ENCODE assay signal across 8 mouse cellular contexts in the genomic region with DNA sequence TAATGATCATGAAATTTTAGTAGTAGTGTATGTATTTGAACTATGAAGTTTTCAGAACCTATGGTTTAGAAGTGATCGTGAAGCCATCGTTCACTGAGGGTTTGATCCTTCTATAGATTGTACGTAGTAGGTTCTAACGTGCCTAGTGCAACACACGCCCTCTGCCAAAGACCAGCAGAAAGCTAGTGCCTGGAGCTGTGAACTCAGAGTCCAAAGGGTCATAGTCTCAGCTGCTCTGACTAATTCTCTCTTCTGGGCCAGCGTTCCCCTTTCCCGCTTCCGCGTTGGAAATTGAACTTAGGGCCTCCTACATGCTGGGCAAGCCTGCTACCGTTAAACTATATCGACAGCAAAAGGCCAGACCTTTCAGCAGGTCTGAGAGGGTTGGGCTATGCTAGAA. TPM values are rescaled to one million over a fixed set of nuclear protein-coding genes. Genes with fewer than 3 reads are reported as not detected.
A peak's percentile ranks its signal among the peaks of the same experiment; 100 is the strongest.
DNase-seq lines count a peak whose midpoint lies in the region; ATAC-seq lines count a peak whose summit lies in the region.

No protein-coding gene starts in this region.

- peaks cover 30% of the 10 kb centered on the region for H3K27me3 ChIP-seq in embryonic facial prominence, embryonic 10.5 days (replicated peaks; ENCODE audit: low read depth, poor library complexity, severe bottlenecking)
- peaks cover 2% of the 10 kb centered on the region; the same call in 1 of the 2 replicates for H3K27me3 ChIP-seq in heart, embryonic 11.5 days (ENCODE audit: control insufficient read depth, insufficient read depth, low read length)
- no peaks in the 10 kb centered on the region for H3K27me3 ChIP-seq in kidney, embryonic 16.5 days (ENCODE audit: insufficient read depth, low read length)
- H3K27me3 ChIP-seq in midbrain, embryonic 12.5 days = peaks cover 20% of the 10 kb centered on the region

- H3K4me1 ChIP-seq in embryonic facial prominence, embryonic 10.5 days = peaks cover 22% of the 10 kb centered on the region
- H3K4me1 ChIP-seq in heart, embryonic 11.5 days (ENCODE audit: control insufficient read depth, insufficient read depth, low read length) = peaks cover 19% of the 10 kb centered on the region
- H3K4me1 ChIP-seq in kidney, embryonic 16.5 days (ENCODE audit: insufficient read depth, low read length) = peaks cover 15% of the 10 kb centered on the region
- peaks cover 18% of the 10 kb centered on the region for H3K4me1 ChIP-seq in midbrain, embryonic 12.5 days

- peak overlapping the region; percentile 94 for H3K4me3 ChIP-seq in embryonic facial prominence, embryonic 10.5 days
- H3K4me3 ChIP-seq in heart, embryonic 11.5 days (ENCODE audit: low read depth, low read length) = no peak overlapping the region; the same call in 1 of the 2 replicates
- peak overlapping the region; percentile 83 for H3K4me3 ChIP-seq in kidney, embryonic 16.5 days (ENCODE audit: low read length)
- 0 out of 2 replicates have a peak overlapping the region, but pooled peaks have one; percentile 95 for H3K4me3 ChIP-seq in midbrain, embryonic 12.5 days

- no peak overlapping the region for H3K9ac ChIP-seq in heart, embryonic 11.5 days (ENCODE audit: low read depth, low read length)
- no peak overlapping the region; the same call in 1 of the 2 replicates for H3K9ac ChIP-seq in kidney, embryonic 16.5 days (replicated peaks; ENCODE audit: low read length)
- H3K9ac ChIP-seq in midbrain, embryonic 12.5 days (replicated peaks) = no peak overlapping the region

- peak overlapping the region; percentile 62 for H3K4me2 ChIP-seq in heart, embryonic 11.5 days
- H3K4me2 ChIP-seq in kidney, embryonic 16.5 days (replicated peaks; ENCODE audit: low read depth, low read length) = peak overlapping the region; percentile 86
- H3K4me2 ChIP-seq in midbrain, embryonic 12.5 days (replicated peaks) = peak overlapping the region; percentile 83

- 7% methylated on average over 11 of the region's 11 CpGs for WGBS in embryonic facial prominence, embryonic 10.5 days
- 11% methylated on average over 11 of the region's 11 CpGs for WGBS in heart, embryonic 11.5 days (ENCODE audit: insufficient replicate concordance)
- 18% methylated on average over 11 of the region's 11 CpGs for WGBS in kidney, embryonic 16.5 days
- WGBS in midbrain, embryonic 12.5 days = 7% methylated on average over 11 of the region's 11 CpGs

- no peaks in the 10 kb centered on the region for H3K36me3 ChIP-seq in embryonic facial prominence, embryonic 10.5 days (replicated peaks)
- H3K36me3 ChIP-seq in heart, embryonic 11.5 days (ENCODE audit: control insufficient read depth, insufficient read depth, low read length) = no peaks in the 10 kb centered on the region
- no peaks in the 10 kb centered on the region for H3K36me3 ChIP-seq in kidney, embryonic 16.5 days (ENCODE audit: insufficient read depth, low read length)
- H3K36me3 ChIP-seq in midbrain, embryonic 12.5 days = no peaks in the 10 kb centered on the region

- ATAC-seq in heart, embryonic 11.5 days (replicated peaks; ENCODE audit: insufficient number of reproducible peaks, low FRiP score, low TSS enrichment) = no peak
- ATAC-seq in kidney, embryonic 16.5 days (ENCODE audit: low FRiP score, low TSS enrichment) = no peak
- no peak for ATAC-seq in midbrain, embryonic 12.5 days (ENCODE audit: low FRiP score, low read depth)
- no peak for ATAC-seq in monocyte, adult 5-6 weeks (replicated peaks; ENCODE audit: insufficient number of reproducible peaks, low FRiP score, low TSS enrichment, poor library complexity, severe bottlenecking)

- no peaks in the 10 kb centered on the region for H3K9me3 ChIP-seq in embryonic facial prominence, embryonic 10.5 days
- H3K9me3 ChIP-seq in heart, embryonic 11.5 days (replicated peaks; ENCODE audit: control insufficient read depth, low read length) = no peaks in the 10 kb centered on the region
- no peaks in the 10 kb centered on the region for H3K9me3 ChIP-seq in kidney, embryonic 16.5 days (ENCODE audit: low read length)
- H3K9me3 ChIP-seq in midbrain, embryonic 12.5 days = no peaks in the 10 kb centered on the region

- no peak for DNase-seq in embryonic facial prominence, embryonic 10.5 days (ENCODE audit: low spot score)
- no peak for DNase-seq in cerebellum, adult 11 months
- no peak for DNase-seq in left cerebral cortex, adult 9 months (ENCODE audit: low spot score in 2 of 2)
- no peak for DNase-seq in spleen, postnatal 10 days (ENCODE audit: low spot score in 2 of 2)

- 0 out of 2 replicates have a peak overlapping the region, but pooled peaks have one; percentile 8 for H3K27ac ChIP-seq in embryonic facial prominence, embryonic 10.5 days (replicated peaks)
- H3K27ac ChIP-seq in heart, embryonic 11.5 days (ENCODE audit: low read depth, low read length) = no peak overlapping the region
- peak overlapping the region; percentile 99 for H3K27ac ChIP-seq in kidney, embryonic 16.5 days (ENCODE audit: low read length)
- no peak overlapping the region for H3K27ac ChIP-seq in midbrain, embryonic 12.5 days (replicated peaks)

RNA-seq across cellular contexts. Expression of a gene that starts 1.1 kb away (rescaled TPM):
- 27.8 and 29.5 TPM in 2 replicates for polyA plus RNA-seq in embryonic facial prominence, embryonic 10.5 days (2016; fragmentation: Nextera tagmentation; extraction: Ambion mirVana)
- 29.0 and 35.4 TPM in 2 replicates for polyA plus RNA-seq in heart, embryonic 11.5 days (2014; fragmentation: Nextera tagmentation; extraction: Ambion mirVana)
- 32.1 and 36.7 TPM in 2 replicates for polyA plus RNA-seq in kidney, embryonic 16.5 days (2015; fragmentation: Nextera tagmentation; extraction: Ambion mirVana)
- 55.8 and 57.7 TPM in 2 replicates for polyA plus RNA-seq in midbrain, embryonic 12.5 days (2016; fragmentation: Nextera tagmentation; extraction: Ambion mirVana)
- total RNA-seq in monocyte, adult 5-6 weeks (2017) = 2.6 to 9.9 TPM (median 5.3 TPM) in 3 replicates

RNA-seq across cellular contexts. Expression of a gene that starts 11.7 kb away (rescaled TPM):
- 1.9 and 2.9 TPM in 2 replicates for polyA plus RNA-seq in embryonic facial prominence, embryonic 10.5 days (2016; fragmentation: Nextera tagmentation; extraction: Ambion mirVana)
- polyA plus RNA-seq in heart, embryonic 11.5 days (2014; fragmentation: Nextera tagmentation; extraction: Ambion mirVana) = 13.0 and 14.9 TPM in 2 replicates
- 10.1 and 11.4 TPM in 2 replicates for polyA plus RNA-seq in kidney, embryonic 16.5 days (2015; fragmentation: Nextera tagmentation; extraction: Ambion mirVana)
- 3.5 and 3.9 TPM in 2 replicates for polyA plus RNA-seq in midbrain, embryonic 12.5 days (2016; fragmentation: Nextera tagmentation; extraction: Ambion mirVana)
- total RNA-seq in monocyte, adult 5-6 weeks (2017) = not detected in 3 replicates

Comparison
In these comparisons a context has a peak if more than half of its experiments do, and no peak if none do; other contexts are left out.
1. H3K27ac ChIP-seq: peak in embryonic facial prominence, embryonic 10.5 days (single experiment) and kidney, embryonic 16.5 days (single experiment); none in heart, embryonic 11.5 days (single experiment) and midbrain, embryonic 12.5 days (single experiment).
2. Peak in every context shown above with its lines, with median percentiles within 50 percentile points of each other: H3K4me2 ChIP-seq.